Mouse (Mus musculus): ENCODE results near the gene Gm10840.

Gm10840 gene

DNA sequence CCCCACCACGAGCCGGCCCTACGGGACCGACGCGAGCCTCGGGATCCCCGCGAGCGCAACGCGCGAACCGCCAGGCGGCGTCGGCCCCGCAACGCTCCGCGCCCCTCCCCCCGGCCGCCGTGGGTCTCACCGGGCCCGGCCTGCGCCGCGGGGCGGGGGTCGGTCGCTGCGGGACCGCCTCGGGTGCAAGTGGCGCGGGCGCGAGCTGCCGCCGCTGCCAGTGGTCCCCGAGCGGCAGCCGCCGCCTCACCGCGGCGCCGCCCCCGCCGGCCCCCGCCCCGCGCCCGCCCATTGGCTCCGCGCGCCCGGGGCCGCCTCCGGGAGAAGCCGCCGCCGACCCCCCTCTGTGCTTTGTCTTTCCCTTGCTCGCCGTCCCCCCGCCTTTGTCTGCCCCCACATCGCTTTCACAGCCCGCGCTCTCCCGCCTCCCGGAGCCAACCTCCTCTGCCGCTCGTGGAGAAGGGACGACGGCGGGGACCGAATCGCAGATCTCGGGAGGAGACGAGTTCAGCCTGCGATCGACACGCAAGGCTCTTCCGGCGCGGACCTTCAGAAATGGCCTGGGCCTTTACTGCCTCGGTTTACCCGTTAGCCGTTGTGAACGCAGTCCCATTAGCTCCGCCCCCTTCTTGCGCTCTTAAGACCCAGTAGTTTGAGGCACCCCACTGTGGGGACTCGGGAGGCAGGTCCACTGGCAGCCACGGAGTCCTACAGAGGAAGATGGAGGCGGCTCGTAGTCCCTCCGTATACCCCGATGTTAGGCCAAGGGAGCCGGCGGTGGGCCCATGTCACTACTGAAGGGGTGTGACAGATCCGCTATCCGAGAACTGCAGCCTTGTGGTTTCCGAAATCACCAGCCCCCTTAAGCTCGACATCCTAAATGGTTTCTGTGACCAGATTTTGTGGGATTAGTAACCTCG, 469 bp upstream of the Gm10840 start:
- peak; percentile 79 for DNase-seq (ENCODE audit: low read depth, low spot score)

DNA sequence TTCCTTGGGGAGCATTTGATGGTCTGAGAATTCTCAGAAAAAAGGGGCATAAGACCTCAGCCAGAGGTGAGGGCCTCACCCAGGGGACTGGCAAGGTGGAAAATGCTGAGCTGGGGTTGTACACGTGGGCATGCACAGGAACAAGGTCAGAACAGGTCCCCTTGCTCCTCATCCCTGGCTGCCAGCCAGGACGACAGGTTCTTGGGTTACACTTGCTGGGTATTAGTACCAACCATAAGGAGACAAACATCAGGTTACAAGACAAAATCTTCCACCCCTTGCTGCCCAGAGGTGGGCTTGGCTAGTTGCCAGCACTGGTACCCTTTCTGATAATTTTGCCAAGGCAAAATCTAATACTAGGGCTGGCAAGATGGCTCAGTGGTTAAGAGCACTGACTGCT, 1.6 kb downstream of the Gm10840 start:
- no peak for DNase-seq (ENCODE audit: low read depth, low spot score)

- DNase-seq (ENCODE audit: low read depth, low spot score), result no peak
These were observed 2.9 kb downstream of the Gm10840 start for GRCm38 (mm10) chr11:106163546-106163945.

GRCm38 (mm10) chr11:106164601-106165180, 4.0 kb downstream of the Gm10840 start:
- DNase-seq (ENCODE audit: low read depth, low spot score), result no peak

DNA sequence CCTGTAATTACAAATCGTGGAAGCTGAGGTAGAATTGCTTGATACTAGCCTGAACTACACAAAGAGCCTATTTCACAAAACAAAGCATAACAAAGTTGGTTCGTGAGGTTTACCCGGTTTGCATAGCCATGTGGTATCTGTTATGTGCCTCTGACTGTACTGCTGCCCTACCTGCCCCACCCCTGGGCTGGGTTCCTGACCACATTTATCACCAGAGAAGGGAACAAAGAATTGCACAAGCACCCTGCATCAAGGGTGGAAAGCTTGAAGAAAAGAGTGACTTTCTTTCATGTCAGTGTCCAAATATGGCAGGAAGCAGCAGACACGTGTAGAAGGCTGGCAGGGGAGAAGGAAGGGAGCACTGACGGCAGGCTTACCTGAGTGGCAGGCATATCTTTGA, 6.8 kb downstream of the Gm10840 start:
- DNase-seq (ENCODE audit: low read depth, low spot score), result no peak

GRCm38 (mm10) chr11:106170807-106171206, 10.2 kb downstream of the Gm10840 start:
- DNase-seq (ENCODE audit: low read depth, low spot score), result peak; percentile 56

- DNase-seq (ENCODE audit: low read depth, low spot score), result no peak
These were observed 12.6 kb downstream of the Gm10840 start for GRCm38 (mm10) chr11:106173228-106173627.

DNA sequence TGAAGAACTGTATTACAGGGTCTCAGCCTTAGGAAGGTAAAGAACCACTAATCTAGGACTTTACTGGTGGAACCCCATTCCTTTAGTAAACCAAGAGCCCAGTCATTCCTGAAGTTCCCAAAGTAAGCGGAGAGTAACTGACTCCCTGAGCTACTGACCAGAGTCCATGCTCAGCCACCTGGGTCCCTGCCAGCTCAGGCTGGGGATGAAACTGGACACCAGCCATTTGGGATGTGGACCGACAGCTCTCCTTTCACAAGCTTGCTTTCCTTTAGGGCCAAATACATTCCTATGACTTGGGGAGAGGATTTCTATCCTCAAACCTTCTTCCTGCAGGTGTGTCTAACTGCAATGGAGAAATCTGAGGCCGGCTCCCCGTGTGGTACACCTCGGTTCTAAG, 13.7 kb downstream of the Gm10840 start:
- DNase-seq (ENCODE audit: low read depth, low spot score), result no peak

- no peak for DNase-seq (ENCODE audit: low read depth, low spot score)
These were observed 14.4 kb downstream of the Gm10840 start for GRCm38 (mm10) chr11:106175081-106175480.

- no peak for DNase-seq (ENCODE audit: low read depth, low spot score)
These were observed 15.7 kb downstream of the Gm10840 start for GRCm38 (mm10) chr11:106176372-106176771.

GRCm38 (mm10) chr11:106178036-106178782, 17.6 kb downstream of the Gm10840 start:
- no peak for DNase-seq (ENCODE audit: low read depth, low spot score)

- DNase-seq (ENCODE audit: low read depth, low spot score), result no peak
These were observed 19.2 kb downstream of the Gm10840 start for GRCm38 (mm10) chr11:106179711-106180448.

- DNase-seq (ENCODE audit: low read depth, low spot score), result peak; percentile 88
These were observed 19.8 kb downstream of the Gm10840 start for GRCm38 (mm10) chr11:106180449-106180801.

- DNase-seq (ENCODE audit: low read depth, low spot score), result no peak
These were observed 26.7 kb downstream of the Gm10840 start for GRCm38 (mm10) chr11:106187326-106187725.

- DNase-seq (ENCODE audit: low read depth, low spot score), result peak; percentile 19
These were observed 31.1 kb downstream of the Gm10840 start for GRCm38 (mm10) chr11:106191716-106192115.

GRCm38 (mm10) chr11:106192241-106192640, 31.6 kb downstream of the Gm10840 start:
- no peak for DNase-seq (ENCODE audit: low read depth, low spot score)

DNA sequence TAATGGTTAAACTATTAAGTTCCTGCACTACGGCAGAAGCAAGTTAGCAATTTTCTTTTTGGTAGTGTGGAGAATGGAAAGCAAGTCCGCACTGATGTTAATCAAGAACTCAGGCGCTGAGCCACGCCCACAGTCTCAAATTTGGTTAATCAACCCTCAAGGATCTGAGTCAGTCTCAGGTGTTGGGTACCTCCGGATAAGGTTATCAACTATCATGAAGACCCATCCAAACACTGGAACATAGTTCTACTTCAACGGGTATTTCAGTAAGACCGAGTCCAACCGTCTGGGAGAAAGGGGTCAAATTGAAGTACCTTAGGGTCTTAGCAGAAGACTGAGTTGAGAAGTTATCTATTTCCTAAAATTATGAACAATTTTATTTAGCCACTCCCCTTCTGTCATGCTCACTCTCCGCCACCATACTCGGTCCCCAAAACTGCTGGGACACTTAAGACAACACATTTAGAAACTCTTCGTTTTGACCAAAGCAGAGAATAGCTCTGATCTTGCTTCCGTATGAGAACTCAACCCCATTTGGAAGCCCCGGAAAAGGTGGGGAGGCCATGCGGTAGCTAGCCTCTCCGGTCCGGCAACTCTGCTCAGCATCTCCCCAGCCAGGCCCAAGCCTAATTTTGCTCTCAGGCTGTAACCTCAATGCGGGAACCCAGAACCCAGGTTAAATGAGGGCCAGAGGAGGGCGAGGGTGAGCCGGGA, 32.2 kb downstream of the Gm10840 start:
- DNase-seq (ENCODE audit: low read depth, low spot score), result peak; percentile 85

DNA sequence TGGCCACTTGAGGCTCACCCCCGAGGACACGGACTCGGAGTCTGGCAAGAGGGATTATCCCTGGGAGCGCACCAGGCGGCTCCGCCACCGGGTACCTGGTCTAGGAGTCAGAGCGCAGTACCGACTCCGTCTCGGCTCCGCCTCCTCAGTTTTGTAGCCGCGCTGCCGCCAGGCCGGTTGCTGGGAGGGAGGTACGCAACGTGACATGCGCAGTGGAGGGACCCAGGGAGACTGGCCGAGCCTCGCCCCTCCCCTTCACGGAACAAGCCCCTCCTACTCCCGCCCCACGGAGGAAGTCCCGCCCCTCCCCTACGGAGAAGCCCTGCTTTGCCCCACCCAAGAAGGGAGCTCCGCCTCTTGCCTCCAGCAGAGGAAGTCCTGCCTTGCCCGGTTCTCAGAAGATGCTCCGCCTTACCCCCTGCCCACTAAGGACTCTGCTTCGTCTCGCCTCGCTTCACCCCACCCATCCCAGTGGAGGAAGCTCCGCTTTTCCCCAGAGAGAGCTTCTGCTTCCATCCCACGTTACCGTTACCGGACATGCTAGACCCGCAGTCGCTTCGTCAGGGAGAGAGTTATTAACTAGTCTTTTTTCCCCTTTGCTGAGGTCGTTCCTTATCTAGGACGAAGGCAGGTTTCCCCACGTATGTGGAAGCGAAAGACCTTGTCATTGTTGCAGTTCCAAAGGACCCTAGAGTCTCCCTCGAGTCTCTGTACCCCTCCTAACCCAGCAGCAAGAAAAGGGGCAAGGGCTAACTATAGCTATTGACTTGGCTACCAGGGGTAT, 32.9 kb downstream of the Gm10840 start:
- DNase-seq (ENCODE audit: low read depth, low spot score), result peak; percentile 99

DNA sequence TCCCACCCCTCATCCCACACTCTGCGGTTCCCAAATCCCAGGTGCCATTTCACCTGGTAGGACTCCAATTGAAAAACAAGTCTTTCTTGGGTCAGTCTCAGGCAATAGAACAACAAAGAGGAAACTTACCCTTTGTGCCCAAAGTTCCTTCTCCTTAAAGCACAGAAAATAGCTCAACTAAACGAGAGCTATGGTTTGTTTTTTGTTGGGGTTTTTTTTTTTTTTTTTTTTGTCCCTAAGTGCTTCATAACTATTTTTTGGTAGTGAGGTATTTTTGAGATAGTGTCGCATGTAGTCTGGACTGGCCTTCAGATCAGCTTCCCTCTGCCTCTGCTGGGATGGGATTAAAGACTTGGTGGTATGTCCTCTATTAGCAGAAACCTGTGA, 33.5 kb downstream of the Gm10840 start:
- no peak for DNase-seq (ENCODE audit: low read depth, low spot score)

DNA sequence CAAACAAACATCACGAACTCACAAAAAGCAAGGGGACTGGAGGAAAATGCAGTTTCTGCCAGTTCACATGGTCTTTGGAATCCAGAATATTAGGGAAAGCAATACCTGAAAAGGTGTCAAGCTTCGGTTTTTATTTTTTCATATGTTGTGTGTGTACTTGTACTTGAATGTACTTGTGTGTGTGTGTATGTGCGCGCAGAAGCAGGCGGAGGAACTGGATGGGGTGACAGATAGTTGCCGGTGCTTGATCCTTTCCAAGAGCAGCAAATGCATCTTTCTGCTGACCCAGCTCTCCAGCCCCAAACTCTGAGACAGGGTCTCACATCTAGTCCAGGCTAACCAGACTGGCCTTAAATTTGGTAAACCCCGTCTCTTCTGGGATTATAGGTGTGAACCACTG, 34.2 kb downstream of the Gm10840 start:
- no peak for DNase-seq (ENCODE audit: low read depth, low spot score)
